Mouse (Mus musculus): ENCODE data around the gene Stat1.

Gene Stat1

DNA sequence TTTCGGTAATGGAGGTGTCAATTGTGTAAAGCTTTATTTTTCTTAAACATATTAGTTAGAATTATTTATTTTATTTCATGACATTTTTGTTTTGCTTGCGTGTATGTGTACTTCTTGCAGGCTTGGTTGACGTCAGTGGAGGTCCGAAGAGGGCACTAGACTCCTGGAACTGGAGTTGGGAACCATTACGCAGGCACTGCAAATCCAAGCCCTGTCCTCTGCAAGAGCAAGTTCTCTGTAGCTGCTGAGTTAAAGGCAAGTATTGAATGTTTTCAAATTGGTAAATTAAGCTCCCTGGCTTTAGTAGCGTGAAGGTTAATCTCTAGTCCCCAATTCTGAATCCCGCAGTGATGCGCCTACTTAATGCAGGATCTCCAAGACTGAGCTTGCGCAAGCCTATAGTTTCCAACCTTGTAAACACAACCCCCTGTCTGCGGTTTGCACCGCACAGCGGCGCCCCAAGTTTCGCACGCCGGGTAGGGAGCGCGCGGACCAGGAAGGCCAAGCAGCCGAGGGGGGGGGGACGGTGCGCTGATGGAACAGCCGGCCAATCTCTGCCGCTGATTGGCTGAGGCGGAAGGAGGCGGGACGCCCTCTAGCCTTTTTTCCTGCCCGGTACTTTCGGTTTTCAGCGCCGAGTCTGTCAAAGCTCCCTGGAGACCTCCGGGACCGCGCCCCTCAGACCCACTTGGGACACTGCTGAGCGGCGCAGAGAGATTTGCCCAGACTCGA, at the start of gene Stat1:
Stat1 (plus strand) TSS at position 581 of the 732 bp plus-strand sequence.
- DNase-seq = peak; percentile 76

- DNase-seq = no peak
Observed at GRCm38 (mm10) chr1:52079724-52080367, 39.4 kb upstream of the Stat1 start.

- DNase-seq = no peak
Observed at GRCm38 (mm10) chr1:52080375-52080774, 38.9 kb upstream of the Stat1 start.

DNA sequence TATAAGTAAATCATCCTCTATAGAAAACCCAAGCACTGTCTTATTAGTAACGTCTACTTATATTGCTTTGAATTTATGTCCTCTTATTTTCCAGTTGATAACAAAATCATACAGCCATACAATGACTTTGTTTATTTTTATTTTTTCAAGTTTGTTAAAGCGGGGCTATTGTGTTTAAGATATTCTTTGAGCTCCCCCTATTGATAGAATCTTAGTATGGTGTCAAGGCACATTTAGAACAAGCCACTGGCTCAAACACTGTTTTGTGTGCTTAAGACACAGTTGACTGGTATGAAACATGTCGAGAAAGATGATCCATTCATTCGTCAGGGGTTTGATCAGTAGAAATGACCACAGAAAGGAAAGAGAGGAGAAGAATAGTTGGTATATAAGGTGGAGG, 33.0 kb upstream of the Stat1 start:
- no peak for DNase-seq

DNA sequence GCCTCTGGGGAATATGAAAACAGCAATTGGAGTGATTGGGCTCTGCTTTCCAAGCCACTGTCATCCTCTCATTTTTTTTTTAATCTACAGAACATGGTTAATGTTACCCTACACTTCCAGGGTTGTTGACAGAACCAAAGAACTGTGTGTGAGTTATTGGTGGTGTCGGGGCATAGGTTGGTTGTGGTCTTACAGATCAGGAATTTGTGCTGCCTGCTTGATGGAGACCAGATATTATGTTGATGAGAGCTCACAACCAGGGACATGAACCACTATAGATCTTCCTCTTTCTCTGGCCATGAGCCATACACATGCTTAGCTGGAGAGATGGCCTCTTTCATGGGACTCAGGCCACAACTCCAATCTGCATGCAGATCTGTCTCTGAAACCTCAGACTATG, 32.1 kb upstream of the Stat1 start:
- no peak for DNase-seq

DNA sequence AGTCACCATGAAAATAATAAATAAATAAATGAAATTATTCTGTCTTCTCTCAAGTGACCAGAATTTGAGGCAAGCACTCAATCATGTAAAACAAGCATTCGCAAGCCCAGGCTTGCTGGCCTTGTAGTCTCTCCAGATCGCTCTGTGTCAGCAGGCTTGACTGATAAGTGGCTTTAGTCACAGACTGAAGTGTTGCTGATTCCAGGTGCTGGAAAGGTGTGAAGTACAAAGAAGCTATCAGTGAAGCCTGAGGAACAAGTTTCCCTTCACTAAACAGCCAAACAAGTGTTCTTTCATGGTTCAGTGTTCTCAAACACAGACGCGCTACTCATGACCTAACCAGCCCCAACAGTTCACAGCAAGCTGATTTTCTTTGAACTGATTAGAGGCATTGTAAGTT, 30.6 kb upstream of the Stat1 start:
- no peak for DNase-seq

GRCm38 (mm10) chr1:52098618-52099232, 20.5 kb upstream of the Stat1 start:
- no peak for DNase-seq

DNA sequence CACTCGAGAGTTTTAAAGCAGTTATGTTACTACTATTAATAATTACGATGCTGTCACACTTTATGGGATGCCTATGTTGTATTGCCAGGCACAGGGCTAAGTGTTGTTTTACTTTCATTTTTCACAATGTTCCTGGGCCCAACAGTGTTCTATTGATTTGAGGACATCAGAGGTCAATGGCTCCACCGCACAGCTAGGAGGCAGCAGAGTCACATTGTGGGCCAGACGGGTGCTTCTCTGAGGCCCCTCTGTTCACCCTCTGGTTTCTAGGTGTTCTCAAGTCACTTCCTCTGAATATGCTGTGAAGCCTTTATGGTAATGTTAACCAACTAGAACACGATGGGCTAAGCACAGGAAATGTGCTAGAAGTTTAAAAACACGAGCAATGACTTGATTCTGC, 18.7 kb upstream of the Stat1 start:
- no peak for DNase-seq

- DNase-seq = no peak
Observed at GRCm38 (mm10) chr1:52102795-52103194, 16.4 kb upstream of the Stat1 start.

DNA sequence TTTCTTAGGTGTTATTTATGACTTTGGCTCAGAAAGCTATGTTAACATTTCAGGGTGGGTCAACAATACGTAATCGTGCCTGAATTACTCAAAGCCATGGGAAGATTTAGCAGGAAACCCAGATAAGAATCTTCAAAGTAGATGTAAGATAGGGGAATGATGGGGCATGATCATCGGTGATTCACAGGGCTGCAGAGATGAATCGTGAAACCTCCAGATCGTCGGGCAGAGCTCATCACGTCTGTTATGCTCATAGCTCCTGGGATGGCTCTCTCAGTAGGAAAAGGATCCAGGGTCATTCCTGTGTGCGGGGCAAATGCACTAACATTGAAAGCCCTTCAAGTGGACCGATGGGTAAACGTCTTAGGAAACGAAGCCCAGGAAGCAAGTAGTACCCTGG, 12.0 kb upstream of the Stat1 start:
- no peak for DNase-seq

DNA sequence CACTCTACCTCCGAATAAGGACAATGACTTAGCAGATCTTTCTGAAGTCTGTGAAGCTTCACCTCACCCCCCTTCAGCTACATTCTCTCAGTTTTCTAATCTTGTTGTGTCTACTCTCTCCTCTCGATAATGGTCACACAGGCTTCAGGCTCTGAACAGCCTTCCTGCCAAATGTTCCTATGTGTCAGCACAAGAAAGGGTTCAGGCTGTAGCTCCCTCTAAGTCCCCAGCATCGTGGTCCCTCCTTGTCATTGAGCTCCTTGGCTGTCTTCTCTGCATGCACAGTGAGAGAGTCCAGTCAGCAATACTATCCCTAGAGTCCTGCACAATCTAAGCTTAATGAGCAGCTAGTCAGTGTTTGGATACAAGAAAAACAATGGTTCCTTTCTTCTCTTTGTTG, 8.0 kb upstream of the Stat1 start:
- no peak for DNase-seq

- DNase-seq = no peak
Observed at GRCm38 (mm10) chr1:52112301-52112700, 6.9 kb upstream of the Stat1 start.

DNA sequence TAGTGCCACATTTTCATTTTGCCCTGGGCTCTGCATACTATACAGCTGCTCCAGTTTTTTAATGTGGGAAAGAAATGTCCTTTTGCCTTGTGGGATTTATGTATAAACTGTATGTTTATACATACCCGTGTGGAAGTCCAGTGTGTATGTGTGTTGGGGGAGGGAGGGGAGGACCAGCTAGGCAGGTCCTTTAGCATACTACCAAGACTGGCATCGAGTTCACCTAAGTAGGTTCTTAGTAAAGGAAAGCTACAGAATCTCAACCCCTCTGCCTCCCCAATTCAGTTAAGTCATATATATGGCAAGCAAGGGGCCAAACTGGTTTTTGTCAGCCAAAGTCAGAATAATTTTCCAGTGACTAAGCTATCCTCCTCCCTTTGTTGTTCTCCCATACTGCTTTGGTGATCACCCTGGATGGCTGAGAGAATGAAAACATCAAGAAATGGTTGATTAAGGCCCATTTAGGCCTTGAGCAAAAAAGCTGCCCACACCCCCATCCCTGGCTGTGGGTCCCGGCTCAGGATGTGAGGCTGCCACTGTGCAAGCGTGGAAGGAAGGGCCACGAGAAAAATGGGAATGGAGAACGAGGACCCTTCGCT, 6.1 kb upstream of the Stat1 start:
- no peak for DNase-seq

- peak; percentile 98 for DNase-seq
Observed at GRCm38 (mm10) chr1:52113666-52114069, 5.6 kb upstream of the Stat1 start.

DNA sequence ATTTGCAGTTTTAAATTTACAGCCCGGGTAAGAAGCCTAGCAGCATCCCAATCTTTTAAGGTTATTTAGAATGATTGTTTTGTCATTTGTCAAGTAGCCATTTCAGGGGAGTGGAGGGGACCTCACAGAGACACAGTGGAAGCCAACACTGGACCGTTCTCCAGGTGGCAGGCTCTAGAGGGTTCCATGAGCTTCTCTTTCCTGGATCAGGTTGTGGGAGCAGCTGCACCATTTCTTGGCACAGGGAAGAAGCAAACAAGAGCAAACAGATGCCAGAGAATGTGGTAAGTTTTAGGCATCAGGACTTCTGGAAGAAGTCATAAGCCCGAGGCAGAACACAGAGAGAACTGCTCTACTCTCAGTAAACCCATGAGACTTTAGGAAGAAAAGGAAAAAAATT, 2.8 kb upstream of the Stat1 start:
- no peak for DNase-seq

DNA sequence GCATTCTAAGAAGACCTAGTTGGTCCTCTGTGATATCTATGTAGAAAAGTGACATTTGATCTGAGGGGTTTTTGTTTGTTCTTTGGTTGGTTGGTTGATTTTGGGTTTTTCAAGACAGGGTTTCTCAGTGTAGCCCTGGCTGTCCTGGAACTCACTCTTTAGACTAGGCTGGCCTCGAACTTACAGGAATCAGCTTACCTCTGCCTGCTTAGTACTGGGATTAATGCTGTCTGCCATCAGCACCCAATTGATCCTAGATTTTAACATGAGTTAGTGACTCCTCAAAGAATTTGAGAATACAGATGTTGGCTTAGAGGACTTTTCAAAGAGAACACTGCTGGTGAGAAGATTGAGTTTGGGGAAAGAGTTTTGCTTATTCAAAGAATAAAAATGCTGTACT, 1.5 kb upstream of the Stat1 start:
- DNase-seq = no peak

GRCm38 (mm10) chr1:52119691-52120090, 451 bp downstream of the Stat1 start:
- no peak for DNase-seq

GRCm38 (mm10) chr1:52120191-52120590, 951 bp downstream of the Stat1 start:
- DNase-seq = no peak

- no peak for DNase-seq
Observed at GRCm38 (mm10) chr1:52121052-52121451, 1.8 kb downstream of the Stat1 start.

- DNase-seq = no peak
Observed at GRCm38 (mm10) chr1:52124818-52125217, 5.6 kb downstream of the Stat1 start.

- no peak for DNase-seq
Observed at GRCm38 (mm10) chr1:52127350-52127749, 8.1 kb downstream of the Stat1 start.

GRCm38 (mm10) chr1:52129794-52130193, 10.6 kb downstream of the Stat1 start:
- DNase-seq = no peak

DNA sequence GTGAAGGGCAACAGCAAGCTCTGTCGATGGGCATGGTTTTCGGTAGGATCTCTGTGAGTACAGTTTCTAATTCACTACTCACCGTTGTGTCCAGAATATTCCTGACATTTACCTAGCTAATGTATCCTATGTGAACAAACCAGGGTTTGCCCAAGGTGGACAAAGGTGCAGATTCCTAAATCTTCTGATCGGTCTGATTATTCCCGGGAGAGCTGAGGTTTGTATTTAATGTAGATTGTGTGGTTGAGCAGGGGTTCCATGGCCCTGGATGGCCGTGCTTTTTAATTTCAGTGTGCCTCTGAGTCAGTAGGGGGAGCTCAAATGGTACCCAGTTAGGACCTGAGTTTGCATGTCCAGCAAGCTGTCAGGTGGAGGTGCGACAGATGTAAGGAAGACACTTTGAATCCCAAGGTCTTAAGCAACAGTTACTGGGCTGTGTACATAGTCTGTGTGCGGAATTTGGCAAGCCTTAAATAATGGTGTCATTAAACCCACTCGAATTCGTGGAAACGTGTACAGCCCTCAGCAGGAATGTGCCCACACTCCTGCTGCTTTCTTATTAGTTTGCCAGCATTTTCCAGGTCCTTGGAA, 12.6 kb downstream of the Stat1 start:
- DNase-seq = no peak

GRCm38 (mm10) chr1:52133254-52133653, 14.0 kb downstream of the Stat1 start:
- no peak for DNase-seq
